8 mouse cellular contexts compared by ENCODE assay signal in the genomic region with DNA sequence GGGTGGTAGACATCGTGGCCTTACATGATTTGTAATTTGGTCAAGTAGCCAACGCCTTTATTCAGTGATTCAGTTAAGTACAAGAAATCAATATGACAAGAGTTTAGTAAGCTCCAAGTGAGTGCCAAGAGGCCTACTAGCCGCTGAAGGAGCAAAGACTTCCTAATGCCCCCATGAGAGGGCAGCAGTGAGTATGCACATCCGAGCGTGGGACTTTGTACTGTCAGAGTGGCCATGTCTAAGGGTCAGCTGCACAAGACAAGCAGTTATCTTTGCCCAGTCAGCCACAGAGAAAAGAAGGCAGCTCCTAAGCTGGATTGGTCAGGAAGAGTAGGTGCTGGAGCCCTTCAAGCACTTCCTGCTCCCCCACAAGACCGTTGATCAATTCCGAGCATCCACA. TPM values are rescaled to one million over a fixed set of nuclear protein-coding genes. Genes with fewer than 3 reads are reported as not detected.
DNase-seq lines count a peak whose midpoint lies in the region; ATAC-seq and TF ChIP-seq lines count a peak whose summit lies in the region.
"Had no signal": no experiment of that assay in that cellular context is flagged by ENCODE, and none has a peak within 500 bp of the region (broad histone marks: within the 10 kb centered on the region; RNA-seq: fewer than 3 reads in every experiment).

No protein-coding gene starts in this region.

- no peak overlapping the region for H3K4me3 ChIP-seq in kidney, adult 2 months (ENCODE audit: insufficient read depth, low read depth, low read length)
- H3K4me3 ChIP-seq in kidney, postnatal 0 days (replicated peaks; ENCODE audit: low read depth, low read length) = no peak overlapping the region
- no peak overlapping the region for H3K4me3 ChIP-seq in hindbrain, embryonic 11.5 days (ENCODE audit: low read depth, low read length)
- no peak overlapping the region for H3K4me3 ChIP-seq in hindbrain, embryonic 12.5 days
- H3K4me3 ChIP-seq: embryonic facial prominence, embryonic 13.5 days had no signal

- no peak overlapping the region for H3K4me2 ChIP-seq in kidney, postnatal 0 days (ENCODE audit: low read length)
- H3K4me2 ChIP-seq in hindbrain, embryonic 11.5 days (replicated peaks; ENCODE audit: low read depth, low read length) = no peak overlapping the region
- H3K4me2 ChIP-seq in hindbrain, embryonic 12.5 days (replicated peaks) = no peak overlapping the region
- H3K4me2 ChIP-seq: embryonic facial prominence, embryonic 13.5 days had no signal

- no peaks in the 10 kb centered on the region for H3K27me3 ChIP-seq in kidney, adult 2 months (replicated peaks; ENCODE audit: control insufficient read depth, insufficient read depth, low read length)
- no peaks in the 10 kb centered on the region for H3K27me3 ChIP-seq in kidney, postnatal 0 days (ENCODE audit: insufficient read depth, low read length)
- no peaks in the 10 kb centered on the region for H3K27me3 ChIP-seq in hindbrain, embryonic 11.5 days (ENCODE audit: control insufficient read depth, insufficient read depth, low read length)
- no peaks in the 10 kb centered on the region for H3K27me3 ChIP-seq in hindbrain, embryonic 12.5 days
- H3K27me3 ChIP-seq: embryonic facial prominence, embryonic 13.5 days had no signal

- peak; percentile 63 for DNase-seq in kidney, adult 2 months
- no peak for DNase-seq in kidney, postnatal 14 days
- peak; percentile 14 for DNase-seq in 416B (ENCODE audit: low read depth)
- peak; percentile 2 to 11 for DNase-seq in B cell, adult 2 months
- DNase-seq in kidney, postnatal 0 days (ENCODE audit: low spot score) = no peak
- no peak for DNase-seq in hindbrain, embryonic 11.5 days (ENCODE audit: low spot score)

- WGBS in kidney, adult 2 months = 79% methylated on average over 7 of the region's 7 CpGs
- 78% methylated on average over 7 of the region's 7 CpGs for WGBS in kidney, postnatal 0 days
- WGBS in hindbrain, embryonic 11.5 days = 74% methylated on average over 7 of the region's 7 CpGs
- 78% methylated on average over 7 of the region's 7 CpGs for WGBS in hindbrain, embryonic 12.5 days

- H3K9me3 ChIP-seq in kidney, postnatal 0 days (replicated peaks; ENCODE audit: low read length) = no peaks in the 10 kb centered on the region
- H3K9me3 ChIP-seq in hindbrain, embryonic 11.5 days (ENCODE audit: control insufficient read depth, low read length) = no peaks in the 10 kb centered on the region
- no peaks in the 10 kb centered on the region for H3K9me3 ChIP-seq in hindbrain, embryonic 12.5 days (replicated peaks)
- H3K9me3 ChIP-seq: embryonic facial prominence, embryonic 13.5 days had no signal

- peak; percentile 66 for TF ChIP-seq CTCF in kidney, adult 2 months (conservative IDR thresholded peaks at IDR 0.05; ENCODE audit: insufficient read depth, insufficient read length, low read depth, low read length)
- TF ChIP-seq CTCF in kidney, postnatal 0 days (IDR thresholded peaks at IDR 0.05; ENCODE audit: low read depth) = peak; percentile 48

- no peak for TF ChIP-seq POLR2A in kidney, adult 2 months (IDR thresholded peaks at IDR 0.05; ENCODE audit: low read depth, low read length)

- no peak for ATAC-seq in kidney, postnatal 0 days (replicated peaks; ENCODE audit: low FRiP score, low read depth)
- ATAC-seq in hindbrain, embryonic 11.5 days (ENCODE audit: low FRiP score) = no peak
- ATAC-seq in hindbrain, embryonic 12.5 days (ENCODE audit: low FRiP score) = no peak

- peaks cover 3% of the 10 kb centered on the region; the same call in 1 of the 2 replicates for H3K4me1 ChIP-seq in kidney, adult 2 months (ENCODE audit: control insufficient read depth, insufficient read depth, low read length)
- H3K4me1 ChIP-seq in kidney, postnatal 0 days (replicated peaks; ENCODE audit: insufficient read depth, low read length) = no peaks in the 10 kb centered on the region
- H3K4me1 ChIP-seq in hindbrain, embryonic 11.5 days (replicated peaks; ENCODE audit: control insufficient read depth, insufficient read depth, low read length) = no peaks in the 10 kb centered on the region
- H3K4me1 ChIP-seq in hindbrain, embryonic 12.5 days = peaks cover 6% of the 10 kb centered on the region; the same call in 1 of the 2 replicates

- no peak overlapping the region for H3K9ac ChIP-seq in kidney, postnatal 0 days (ENCODE audit: low read depth, low read length)
- no peak overlapping the region for H3K9ac ChIP-seq in hindbrain, embryonic 11.5 days (ENCODE audit: low read depth, low read length)
- H3K9ac ChIP-seq in hindbrain, embryonic 12.5 days = no peak overlapping the region
- H3K9ac ChIP-seq: embryonic facial prominence, embryonic 13.5 days had no signal

- no peak overlapping the region for H3K27ac ChIP-seq in kidney, adult 2 months (ENCODE audit: insufficient read depth, low read depth, low read length)
- H3K27ac ChIP-seq in kidney, postnatal 0 days = no peak overlapping the region
- no peak overlapping the region for H3K27ac ChIP-seq in hindbrain, embryonic 11.5 days (ENCODE audit: low read depth, low read length)
- no peak overlapping the region for H3K27ac ChIP-seq in hindbrain, embryonic 12.5 days
- H3K27ac ChIP-seq: embryonic facial prominence, embryonic 13.5 days had no signal

- H3K36me3 ChIP-seq in kidney, adult 2 months (ENCODE audit: control insufficient read depth, insufficient read depth, low read length) = no peaks in the 10 kb centered on the region
- no peaks in the 10 kb centered on the region; the same call in 1 of the 2 replicates for H3K36me3 ChIP-seq in kidney, postnatal 0 days (ENCODE audit: insufficient read depth, low read length)
- H3K36me3 ChIP-seq in hindbrain, embryonic 11.5 days (ENCODE audit: control insufficient read depth, insufficient read depth, low read length) = no peaks in the 10 kb centered on the region
- peaks cover 11% of the 10 kb centered on the region; the same call in 1 of the 2 replicates for H3K36me3 ChIP-seq in hindbrain, embryonic 12.5 days

RNA-seq across cellular contexts. Expression of a gene that starts 46.8 kb away (rescaled TPM):
- polyA plus RNA-seq in kidney, adult 2 months (2012; rRNA removed) = 11.1 and 11.6 TPM in 2 replicates
- 9.7 and 11.2 TPM in 2 replicates for polyA plus RNA-seq in kidney, postnatal 0 days (2015; fragmentation: Nextera tagmentation; extraction: Ambion mirVana)
- polyA plus RNA-seq in hindbrain, embryonic 11.5 days (2014; fragmentation: Nextera tagmentation; extraction: Ambion mirVana) = 22.6 and 26.8 TPM in 2 replicates
- polyA plus RNA-seq in hindbrain, embryonic 12.5 days (2016; fragmentation: Nextera tagmentation; extraction: Ambion mirVana) = 32.1 and 33.4 TPM in 2 replicates

RNA-seq across cellular contexts. Expression of a gene that starts 46.9 kb away (rescaled TPM):
- polyA plus RNA-seq in kidney, adult 2 months (2012; rRNA removed) = 14.9 and 18.8 TPM in 2 replicates
- polyA plus RNA-seq in kidney, postnatal 0 days (2015; fragmentation: Nextera tagmentation; extraction: Ambion mirVana) = 38.9 and 40.7 TPM in 2 replicates
- polyA plus RNA-seq in hindbrain, embryonic 11.5 days (2014; fragmentation: Nextera tagmentation; extraction: Ambion mirVana) = 26.8 and 31.4 TPM in 2 replicates
- polyA plus RNA-seq in hindbrain, embryonic 12.5 days (2016; fragmentation: Nextera tagmentation; extraction: Ambion mirVana) = 30.0 and 34.8 TPM in 2 replicates

Comparison
In these comparisons a context has a peak if more than half of its experiments do, and no peak if none do; other contexts are left out.
1. DNase-seq: peak in kidney, adult 2 months (single experiment), 416B (single experiment) and B cell, adult 2 months (2 of 2); none in kidney, postnatal 14 days (single experiment), kidney, postnatal 0 days (single experiment) and hindbrain, embryonic 11.5 days (single experiment).